In the genomic region with DNA sequence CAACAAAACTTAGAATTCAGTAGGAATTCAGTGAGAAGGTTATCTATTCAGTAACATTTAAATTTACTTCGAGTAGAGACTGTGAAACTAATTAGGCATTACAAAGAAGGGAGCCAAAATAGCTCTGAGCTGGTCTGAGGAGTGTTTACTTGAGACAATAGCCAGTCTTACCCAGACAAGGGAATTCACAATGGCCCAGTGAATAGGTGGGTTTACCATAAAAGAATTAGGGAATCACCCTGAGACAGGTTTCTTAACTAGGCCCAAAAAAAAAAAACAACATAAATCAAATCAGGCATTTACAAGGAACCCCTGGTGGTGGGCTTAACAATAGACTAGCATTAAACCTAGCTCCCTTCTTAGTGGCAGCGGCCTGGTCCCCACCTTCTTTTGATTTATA, we compare ENCODE assay signal across 1 mouse cellular context. TPM values are rescaled to one million over a fixed set of nuclear protein-coding genes. Genes with fewer than 3 reads are reported as not detected.
"Had no signal": no experiment of that assay in that cellular context is flagged by ENCODE, and none has a peak within 500 bp of the region (broad histone marks: within the 10 kb centered on the region; RNA-seq: fewer than 3 reads in every experiment).

No protein-coding gene starts in this region.

RNA-seq across cellular contexts. Expression of a gene that starts 17.5 kb away (rescaled TPM):
- total RNA-seq: neutrophil, adult 5-6 weeks had no signal
